ENCODE assay signal across 12 mouse cellular contexts in the genomic region with DNA sequence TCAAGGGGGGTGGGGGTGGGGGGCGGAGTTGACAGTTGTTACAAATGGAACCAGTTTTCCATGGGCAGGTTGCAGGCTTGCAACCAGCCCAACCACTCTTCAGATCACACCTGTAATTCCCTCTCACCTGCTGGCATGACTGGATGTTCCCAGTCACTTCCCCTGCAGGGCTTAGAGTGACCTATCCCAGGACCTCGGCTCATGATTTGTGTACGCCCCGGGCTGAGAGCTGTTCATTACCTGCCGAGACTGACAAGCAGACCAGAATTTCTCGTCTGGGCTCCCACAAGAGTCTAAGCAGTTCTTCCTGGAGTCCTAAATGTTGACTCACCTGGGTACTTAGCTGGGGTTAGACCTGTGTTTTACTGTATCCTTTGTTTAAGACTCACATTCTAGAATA.
DNase-seq lines count a peak whose midpoint lies in the region; ATAC-seq and TF ChIP-seq lines count a peak whose summit lies in the region.
"Had no signal": no experiment of that assay in that cellular context is flagged by ENCODE, and none has a peak within 500 bp of the region (broad histone marks: within the 10 kb centered on the region; RNA-seq: fewer than 3 reads in every experiment).

No protein-coding gene starts in this region.

- intact Hi-C loops in heart, postnatal 25 days (cut with DNase I) = loop anchor here (2.0 to 5.0 kb wide), 5 partner anchors 17 to 202 kb away; a partner anchor contains a TSS

- no peaks in the 10 kb centered on the region for H3K27me3 ChIP-seq in heart, embryonic 12.5 days (replicated peaks)
- no peaks in the 10 kb centered on the region for H3K27me3 ChIP-seq in lung, embryonic 14.5 days (ENCODE audit: insufficient read depth, low read length)
- no peaks in the 10 kb centered on the region for H3K27me3 ChIP-seq in embryonic facial prominence, embryonic 12.5 days
- no peaks in the 10 kb centered on the region for H3K27me3 ChIP-seq in limb, embryonic 11.5 days (ENCODE audit: control insufficient read depth, insufficient read depth, low read length)
- H3K27me3 ChIP-seq: hindbrain, embryonic 15.5 days; liver, embryonic 15.5 days had no signal

- WGBS in heart, embryonic 12.5 days = 82% methylated on average over 6 of the region's 6 CpGs
- 42% methylated on average over 6 of the region's 6 CpGs for WGBS in lung, embryonic 14.5 days
- WGBS in embryonic facial prominence, embryonic 12.5 days = 55% methylated on average over 6 of the region's 6 CpGs
- 37% methylated on average over 6 of the region's 6 CpGs for WGBS in limb, embryonic 11.5 days

- H3K9ac ChIP-seq in heart, embryonic 12.5 days = no peak overlapping the region
- H3K9ac ChIP-seq in lung, embryonic 14.5 days = no peak overlapping the region
- no peak overlapping the region for H3K9ac ChIP-seq in embryonic facial prominence, embryonic 12.5 days
- no peak overlapping the region for H3K9ac ChIP-seq in limb, embryonic 11.5 days (ENCODE audit: low read length)
- H3K9ac ChIP-seq: hindbrain, embryonic 15.5 days; liver, embryonic 15.5 days had no signal

- 0 out of 2 replicates have a peak overlapping the region, but pooled peaks have one; percentile 18 for H3K27ac ChIP-seq in heart, embryonic 12.5 days (ENCODE audit: poor library complexity, severe bottlenecking)
- H3K27ac ChIP-seq in lung, embryonic 14.5 days (ENCODE audit: low read depth) = peak overlapping the region; percentile 94
- H3K27ac ChIP-seq in embryonic facial prominence, embryonic 12.5 days = peak overlapping the region; percentile 94
- peak overlapping the region; percentile 90 for H3K27ac ChIP-seq in limb, embryonic 11.5 days (replicated peaks; ENCODE audit: low read depth, low read length)
- H3K27ac ChIP-seq in layer of hippocampus, adult 2 months = no peak overlapping the region
- H3K27ac ChIP-seq: hindbrain, embryonic 15.5 days; liver, embryonic 15.5 days had no signal

- no peak overlapping the region for H3K4me3 ChIP-seq in heart, embryonic 12.5 days
- H3K4me3 ChIP-seq in lung, embryonic 14.5 days (ENCODE audit: low read depth, low read length) = no peak overlapping the region
- no peak overlapping the region for H3K4me3 ChIP-seq in embryonic facial prominence, embryonic 12.5 days
- no peak overlapping the region for H3K4me3 ChIP-seq in limb, embryonic 11.5 days (ENCODE audit: low read depth, low read length)
- H3K4me3 ChIP-seq in layer of hippocampus, adult 2 months = no peak overlapping the region
- H3K4me3 ChIP-seq: hindbrain, embryonic 15.5 days; liver, embryonic 15.5 days had no signal

- no peak overlapping the region for H3K4me2 ChIP-seq in heart, embryonic 12.5 days
- 0 out of 2 replicates have a peak overlapping the region, but pooled peaks have one; percentile 1 for H3K4me2 ChIP-seq in lung, embryonic 14.5 days
- H3K4me2 ChIP-seq in embryonic facial prominence, embryonic 12.5 days (replicated peaks) = no peak overlapping the region
- H3K4me2 ChIP-seq in limb, embryonic 11.5 days (ENCODE audit: low read depth, severe bottlenecking) = no peak overlapping the region
- H3K4me2 ChIP-seq: hindbrain, embryonic 15.5 days; liver, embryonic 15.5 days had no signal

- no peak for TF ChIP-seq CTCF in lung, embryonic 14.5 days (IDR thresholded peaks at IDR 0.05; ENCODE audit: low read depth)
- no peak for TF ChIP-seq CTCF in layer of hippocampus, adult 2 months (conservative IDR thresholded peaks at IDR 0.05)

- ATAC-seq in heart, embryonic 12.5 days (ENCODE audit: insufficient number of reproducible peaks, low FRiP score) = no peak
- ATAC-seq in lung, embryonic 14.5 days (ENCODE audit: insufficient read depth) = no peak
- ATAC-seq in embryonic facial prominence, embryonic 12.5 days (ENCODE audit: insufficient number of reproducible peaks, insufficient read depth, low FRiP score, low TSS enrichment) = no peak
- no peak for ATAC-seq in limb, embryonic 11.5 days (ENCODE audit: insufficient number of reproducible peaks, low FRiP score, low TSS enrichment, low read depth)

- no peaks in the 10 kb centered on the region for H3K9me3 ChIP-seq in heart, embryonic 12.5 days (replicated peaks)
- H3K9me3 ChIP-seq in lung, embryonic 14.5 days (ENCODE audit: low read depth, low read length) = no peaks in the 10 kb centered on the region
- H3K9me3 ChIP-seq in embryonic facial prominence, embryonic 12.5 days = no peaks in the 10 kb centered on the region
- no peaks in the 10 kb centered on the region; the same call in 1 of the 2 replicates for H3K9me3 ChIP-seq in limb, embryonic 11.5 days (ENCODE audit: control insufficient read depth, low read length)
- H3K9me3 ChIP-seq: hindbrain, embryonic 15.5 days; liver, embryonic 15.5 days had no signal

- no peak for DNase-seq in heart, postnatal 25 days (ENCODE audit: low spot score)
- no peak for DNase-seq in lung, embryonic 14.5 days
- DNase-seq in lung, postnatal 36 days = no peak
- peak; percentile 52 for DNase-seq in limb, embryonic 11.5 days (ENCODE audit: low spot score)
- DNase-seq in layer of hippocampus, adult 9-11 months = no peak
- no peak for DNase-seq in layer of hippocampus, adult 2 months (ENCODE audit: low spot score in 2 of 2)
- DNase-seq: cerebellum, adult 9-10 months; right cerebral cortex, adult 18-20 months had no signal

- peaks cover 59% of the 10 kb centered on the region for H3K4me1 ChIP-seq in heart, embryonic 12.5 days (replicated peaks)
- H3K4me1 ChIP-seq in lung, embryonic 14.5 days (ENCODE audit: insufficient read depth) = peaks cover 59% of the 10 kb centered on the region
- peaks cover 63% of the 10 kb centered on the region for H3K4me1 ChIP-seq in embryonic facial prominence, embryonic 12.5 days
- peaks cover 48% of the 10 kb centered on the region for H3K4me1 ChIP-seq in limb, embryonic 11.5 days (ENCODE audit: control insufficient read depth, insufficient read depth, low read length)
- H3K4me1 ChIP-seq: liver, embryonic 15.5 days had no signal

- no peaks in the 10 kb centered on the region for H3K36me3 ChIP-seq in heart, embryonic 12.5 days
- no peaks in the 10 kb centered on the region for H3K36me3 ChIP-seq in lung, embryonic 14.5 days (ENCODE audit: insufficient read depth)
- H3K36me3 ChIP-seq in embryonic facial prominence, embryonic 12.5 days = no peaks in the 10 kb centered on the region
- no peaks in the 10 kb centered on the region for H3K36me3 ChIP-seq in limb, embryonic 11.5 days (ENCODE audit: control insufficient read depth, insufficient read depth, low read length)
- H3K36me3 ChIP-seq: hindbrain, embryonic 15.5 days; liver, embryonic 15.5 days had no signal
